Mouse (Mus musculus) E14TG2a.4 (cell line): ENCODE data around the gene Scn4b.

Experiments
- H3K27me3 ChIP-seq: 2 replicates; pipeline ENCODE4 v1.6.1; 2014; ENCODE audit warnings: low read length, control low read depth; ENCODE audit not compliant: insufficient read depth
- H3K36me3 ChIP-seq: 2 replicates; pipeline ENCODE4 v1.6.1; 2014; ENCODE audit warnings: low read length, control low read depth; ENCODE audit not compliant: insufficient read depth
- H3K4me1 ChIP-seq: replicated peaks from 2 replicates; pipeline ENCODE4 v1.6.1; 2014; ENCODE audit warnings: low read depth, low read length, control low read depth
- H3K4me3 ChIP-seq: replicated peaks from 2 replicates; pipeline ENCODE4 v1.5.1; 2014; ENCODE audit warnings: mild to moderate bottlenecking, low read length
- H3K9me3 ChIP-seq: 2 replicates; pipeline ENCODE4 v1.6.1; 2014; ENCODE audit warnings: low read length, control low read depth
- CTCF ChIP-seq: conservative IDR thresholded peaks from 2 replicates; pipeline ENCODE4 v1.5.1; 2014; ENCODE audit warnings: low read length
- NANOG ChIP-seq: IDR thresholded peaks from 2 replicates; pipeline ENCODE4 v1.6.1; 2014; ENCODE audit warnings: borderline replicate concordance, low read length, mixed read lengths
- POU5F1 ChIP-seq: IDR thresholded peaks from 2 replicates; pipeline ENCODE4 v1.6.1; 2014; ENCODE audit warnings: low read length, borderline replicate concordance

Scn4b gene

DNA sequence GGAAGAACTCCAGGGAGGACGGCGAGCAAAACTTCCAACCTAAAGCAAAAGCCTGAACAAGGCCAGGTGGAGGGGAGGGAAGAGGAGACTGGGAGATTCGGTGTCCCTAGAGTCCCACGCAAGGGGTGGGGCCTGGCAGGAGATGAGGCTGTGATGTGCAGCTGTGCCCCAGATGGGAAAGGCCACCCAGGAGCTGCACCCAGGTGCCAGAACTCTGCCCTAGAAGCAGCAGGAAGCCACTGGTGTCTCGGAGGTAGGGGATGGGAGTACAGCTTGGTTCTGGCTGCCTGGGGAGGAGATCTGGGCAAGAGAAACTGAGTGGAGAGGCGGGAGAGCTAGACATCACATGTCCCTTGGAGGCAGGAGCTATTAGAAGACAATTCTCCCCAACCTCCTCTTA is 17.2 kb upstream of the Scn4b start:
- peaks cover 73% of the 10 kb centered on the region for H3K4me1 ChIP-seq
- H3K9me3 ChIP-seq: no peaks in the 10 kb centered on the region
- no peak overlapping the region for H3K4me3 ChIP-seq
- no peaks in the 10 kb centered on the region for H3K36me3 ChIP-seq
- peaks cover 28% of the 10 kb centered on the region for H3K27me3 ChIP-seq
- TF ChIP-seq POU5F1 (no peak), NANOG (no peak), CTCF (no peak)

DNA sequence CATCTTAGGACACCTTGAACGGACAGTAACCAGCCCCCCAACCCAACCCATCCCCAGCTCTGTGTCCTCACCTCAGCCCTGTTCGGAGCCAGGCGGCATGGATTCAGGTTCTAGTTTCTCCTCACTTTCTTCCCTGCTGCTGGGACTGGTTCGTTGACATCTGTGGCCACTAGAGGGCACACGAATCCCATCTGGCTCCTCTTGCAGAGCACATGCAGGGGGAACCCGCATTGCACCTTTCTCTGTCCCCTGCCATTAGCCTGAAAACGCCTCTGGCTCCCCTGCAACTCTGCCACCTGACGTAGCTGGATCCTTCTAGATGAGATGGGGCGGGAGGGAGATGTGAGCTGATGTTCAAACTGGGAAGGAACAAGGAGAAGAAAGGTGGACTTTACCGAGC is 16.4 kb upstream of the Scn4b start:
- peaks cover 33% of the 10 kb centered on the region for H3K27me3 ChIP-seq
- no peaks in the 10 kb centered on the region for H3K36me3 ChIP-seq
- H3K4me1 ChIP-seq: peaks cover 78% of the 10 kb centered on the region
- no peaks in the 10 kb centered on the region for H3K9me3 ChIP-seq
- H3K4me3 ChIP-seq: peak overlapping the region; percentile 70
- TF ChIP-seq POU5F1: no peak
- TF ChIP-seq CTCF: peak; percentile 64
- TF ChIP-seq NANOG: no peak

DNA sequence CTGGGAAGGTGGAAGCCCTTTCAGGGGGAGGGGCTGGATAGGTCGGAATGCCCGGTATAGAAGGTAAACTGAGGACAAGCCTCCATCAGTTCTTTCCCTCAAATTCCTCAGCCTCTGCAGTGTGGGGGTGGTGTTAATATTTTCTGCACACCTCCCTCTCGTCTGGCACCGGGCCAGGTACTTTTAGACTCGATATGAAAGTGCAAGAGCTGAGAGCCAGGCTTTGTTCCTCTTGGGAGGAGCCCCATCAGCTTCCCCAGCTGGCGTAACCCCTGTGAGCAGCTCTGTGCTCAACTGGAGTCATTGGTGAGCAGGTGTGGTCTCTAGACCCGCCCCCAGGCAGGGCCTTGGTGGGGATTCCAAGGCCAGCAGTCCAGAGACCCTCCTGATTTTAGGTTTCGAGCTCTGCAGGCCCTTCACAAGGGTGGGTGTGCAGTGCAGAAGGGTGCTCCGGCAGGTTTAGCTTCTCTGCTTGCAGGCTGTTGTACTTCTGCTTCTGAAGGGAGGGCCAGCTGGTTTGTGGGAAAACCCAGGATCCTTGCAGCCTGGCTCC is 15.9 kb upstream of the Scn4b start:
- no peaks in the 10 kb centered on the region for H3K36me3 ChIP-seq

DNA sequence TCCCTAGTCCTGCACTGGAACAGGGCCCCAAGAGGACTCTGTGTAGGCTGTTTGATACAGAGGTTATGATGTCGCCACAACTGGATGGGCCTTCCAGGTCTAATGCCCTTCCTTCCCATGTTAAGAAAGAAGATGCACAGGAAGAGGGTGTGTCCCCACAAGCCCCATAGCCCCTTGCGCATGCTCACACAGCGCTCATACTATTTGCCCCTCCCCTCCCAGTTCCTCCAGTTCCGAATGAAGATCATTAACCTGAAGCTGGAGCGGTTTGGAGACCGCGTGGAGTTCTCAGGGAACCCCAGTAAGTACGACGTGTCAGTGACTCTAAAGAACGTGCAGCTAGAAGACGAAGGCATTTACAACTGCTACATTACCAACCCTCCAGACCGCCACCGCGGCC is 13.0 kb upstream of the Scn4b start:
- peaks cover 40% of the 10 kb centered on the region for H3K27me3 ChIP-seq
- TF ChIP-seq CTCF (no peak), POU5F1 (no peak), NANOG (no peak)
- H3K4me3 ChIP-seq: peak overlapping the region; percentile 58; the same call in 1 of the 2 replicates
- peaks cover 76% of the 10 kb centered on the region for H3K4me1 ChIP-seq
- H3K9me3 ChIP-seq: no peaks in the 10 kb centered on the region
- no peaks in the 10 kb centered on the region for H3K36me3 ChIP-seq

More for the DNA sequence above, 15.9 kb upstream of the Scn4b start:
- Histone ChIP-seq H3K27me3 (peaks cover 33% of the 10 kb centered on the region), H3K4me1 (peaks cover 82% of the 10 kb centered on the region), H3K9me3 (no peaks in the 10 kb centered on the region), H3K4me3 (peak overlapping the region; percentile 70)
- TF ChIP-seq CTCF (no peak), NANOG (no peak), POU5F1 (no peak)

DNA sequence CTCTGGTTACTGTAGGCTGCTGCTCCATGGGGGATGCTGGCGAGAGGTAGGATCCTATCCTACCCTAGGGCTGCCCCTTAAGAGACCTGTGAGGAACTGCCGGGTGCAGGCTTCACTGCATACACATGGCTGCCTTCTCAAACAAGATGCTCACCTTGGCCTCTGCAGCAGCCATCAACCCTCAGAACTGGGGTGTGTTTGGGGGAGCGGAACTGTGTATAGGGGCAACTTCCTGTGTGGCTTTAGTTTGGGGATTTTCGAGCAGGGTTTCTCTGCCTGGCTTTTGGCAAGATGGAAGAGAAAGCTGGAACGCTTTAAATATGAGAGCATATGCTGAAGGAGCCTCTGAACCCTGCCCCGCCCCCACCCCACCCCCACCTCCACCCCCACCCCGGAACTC is 11.3 kb upstream of the Scn4b start:
- TF ChIP-seq POU5F1: no peak
- TF ChIP-seq CTCF: no peak
- no peak for TF ChIP-seq NANOG
- H3K4me1 ChIP-seq: peaks cover 62% of the 10 kb centered on the region

DNA sequence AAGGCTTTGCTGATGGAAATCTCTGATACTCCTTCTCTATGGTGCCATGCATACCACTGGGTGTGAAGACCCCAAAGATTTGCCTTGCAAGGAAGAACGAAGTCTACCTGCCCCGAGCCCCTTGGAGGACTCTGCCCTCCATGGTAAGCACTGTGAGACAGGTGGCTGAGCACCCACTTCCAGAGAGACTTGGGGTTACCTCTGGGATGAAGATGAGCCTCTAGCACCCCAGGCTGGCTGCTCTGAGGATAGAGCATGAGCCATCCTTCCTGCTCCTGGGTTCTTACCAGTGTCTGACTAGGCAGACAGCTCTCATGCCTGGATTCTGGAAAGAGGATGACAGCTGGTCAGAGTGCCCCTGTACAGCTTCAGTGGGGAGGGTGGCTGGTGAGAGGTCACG is 8.1 kb upstream of the Scn4b start:
- Histone ChIP-seq H3K4me3 (no peak overlapping the region), H3K4me1 (peaks cover 37% of the 10 kb centered on the region), H3K36me3 (no peaks in the 10 kb centered on the region), H3K27me3 (peaks cover 46% of the 10 kb centered on the region), H3K9me3 (no peaks in the 10 kb centered on the region)
- TF ChIP-seq NANOG (no peak), CTCF (no peak), POU5F1 (no peak)

More for the DNA sequence above, 11.3 kb upstream of the Scn4b start:
- Histone ChIP-seq H3K27me3 (peaks cover 42% of the 10 kb centered on the region), H3K4me3 (peak overlapping the region; percentile 58; the same call in 1 of the 2 replicates), H3K9me3 (no peaks in the 10 kb centered on the region), H3K36me3 (no peaks in the 10 kb centered on the region)

DNA sequence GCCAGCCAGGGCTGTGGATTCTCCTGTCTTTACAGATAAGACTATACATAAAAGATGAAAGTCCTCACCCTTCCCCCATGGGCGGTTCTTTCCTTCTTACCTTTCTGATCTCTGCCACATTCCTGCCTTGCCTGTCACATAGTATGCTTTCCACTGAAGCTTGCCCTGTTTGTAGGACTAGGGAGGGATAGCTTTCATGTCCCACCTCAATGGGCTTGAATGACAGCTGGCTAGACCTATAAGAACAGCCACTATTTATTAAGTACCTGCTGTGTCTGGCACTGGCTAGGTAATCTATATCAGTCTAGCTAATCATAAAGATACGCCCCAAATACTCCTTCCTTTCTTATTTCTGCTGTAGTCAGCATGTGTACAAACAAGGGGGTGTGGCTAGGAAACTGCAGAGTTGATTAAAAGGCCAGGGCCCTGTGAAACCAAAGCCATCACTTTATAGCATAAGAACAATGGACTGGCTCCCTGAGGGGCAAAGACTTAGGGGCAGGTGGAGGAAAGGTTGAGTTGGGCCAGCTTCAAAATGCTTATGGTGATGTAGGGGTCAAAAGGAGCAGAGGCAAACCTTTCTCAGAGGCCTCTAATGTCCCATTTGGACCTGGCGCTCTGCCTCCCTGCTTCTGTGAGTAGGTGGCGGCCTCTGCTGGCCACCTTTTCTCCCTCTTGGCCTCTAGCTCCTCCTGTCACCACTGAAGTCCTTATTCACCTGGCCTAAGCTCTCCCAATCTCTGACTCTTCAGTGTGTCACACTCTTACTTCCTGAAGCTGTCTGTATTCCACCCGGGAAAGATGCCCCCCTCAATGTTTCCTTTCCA is 4.5 kb upstream of the Scn4b start:
- Histone ChIP-seq H3K36me3 (no peaks in the 10 kb centered on the region), H3K4me3 (no peak overlapping the region), H3K4me1 (peaks cover 21% of the 10 kb centered on the region), H3K9me3 (no peaks in the 10 kb centered on the region), H3K27me3 (peaks cover 63% of the 10 kb centered on the region)
- peak; percentile 48 for TF ChIP-seq CTCF
- TF ChIP-seq NANOG: no peak
- no peak for TF ChIP-seq POU5F1

DNA sequence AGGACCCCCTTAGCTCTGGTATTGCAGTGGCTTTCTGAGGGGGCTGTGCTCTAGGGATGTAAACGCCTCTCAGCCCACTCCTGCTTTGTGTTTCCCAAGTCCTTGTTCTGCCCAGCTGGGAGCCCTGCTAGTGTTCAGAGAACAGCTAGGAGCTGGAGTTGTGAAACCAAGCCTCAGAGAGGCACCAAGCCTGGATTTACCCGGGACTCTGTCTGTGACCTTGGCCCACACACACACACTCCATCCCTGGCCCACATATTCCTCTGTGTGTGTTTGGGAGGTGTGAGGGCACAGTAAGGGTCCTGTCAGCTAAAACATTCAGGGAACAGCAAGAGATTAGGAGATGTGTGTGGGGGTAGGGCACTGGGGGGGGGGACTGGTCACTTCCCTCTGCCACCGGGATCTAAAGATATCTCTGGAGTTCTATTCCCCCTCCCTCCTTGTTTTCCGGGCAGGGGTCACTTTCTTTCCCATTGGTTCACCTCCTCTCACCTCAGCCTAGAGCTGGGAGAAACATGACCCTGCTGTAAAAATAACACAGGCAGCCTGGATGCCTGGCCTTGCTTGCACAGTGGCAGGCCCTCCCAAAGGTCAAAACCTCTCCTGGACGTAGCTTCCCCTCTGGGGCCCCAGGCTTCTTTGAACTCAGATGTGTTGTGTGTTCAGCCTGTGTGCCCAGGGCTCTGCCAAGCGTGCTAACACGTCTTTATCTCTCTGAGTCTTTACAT is 1.6 kb upstream of the Scn4b start:
- H3K36me3 ChIP-seq: no peaks in the 10 kb centered on the region
- peaks cover 76% of the 10 kb centered on the region for H3K27me3 ChIP-seq
- peaks cover 27% of the 10 kb centered on the region for H3K4me1 ChIP-seq
- H3K9me3 ChIP-seq: no peaks in the 10 kb centered on the region
- H3K4me3 ChIP-seq: no peak overlapping the region
- TF ChIP-seq POU5F1: no peak
- no peak for TF ChIP-seq NANOG
- TF ChIP-seq CTCF: no peak
